Mouse (Mus musculus): ENCODE results near the gene Car3. TPM values are rescaled to one million over a fixed set of nuclear protein-coding genes. Genes with fewer than 3 reads are reported as not detected.

Car3 gene
- polyA plus RNA-seq, 1 experiment from 2014 or later: 27.4 TPM

DNA sequence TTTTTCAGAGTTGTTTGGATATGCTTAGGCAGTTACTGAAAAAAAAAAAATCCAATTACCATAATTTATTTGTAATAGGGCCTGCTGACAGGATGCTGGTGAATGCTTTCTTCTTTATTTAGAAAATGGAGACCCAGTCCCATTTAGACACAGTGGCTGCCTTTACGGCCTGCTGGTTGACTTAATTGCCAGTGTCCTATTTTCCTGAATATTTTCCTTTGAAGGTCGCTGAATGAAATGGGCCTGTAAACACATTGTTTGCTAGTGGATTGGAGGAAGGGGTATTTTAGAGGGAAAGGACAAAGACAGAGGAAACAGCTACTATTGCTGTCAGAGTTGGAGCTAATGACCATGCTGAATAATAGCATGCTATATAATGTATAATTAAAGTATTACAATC lies 25.2 kb downstream of the Car3 start:
- peak overlapping the region; percentile 24 for H3K4me3 ChIP-seq
- H3K9ac ChIP-seq: no peak overlapping the region
- no peaks in the 10 kb centered on the region for H3K36me3 ChIP-seq
- no peak overlapping the region for H3K4me2 ChIP-seq
- ATAC-seq (ENCODE audit: insufficient number of reproducible peaks, low FRiP score): no peak
- H3K27ac ChIP-seq (ENCODE audit: poor library complexity, severe bottlenecking): no peak overlapping the region
- peaks cover 6% of the 10 kb centered on the region for H3K4me1 ChIP-seq (replicated peaks)
- 84% methylated on average over 2 of the region's 2 CpGs for WGBS
- no peaks in the 10 kb centered on the region for H3K27me3 ChIP-seq (replicated peaks)
- H3K9me3 ChIP-seq (replicated peaks): no peaks in the 10 kb centered on the region

DNA sequence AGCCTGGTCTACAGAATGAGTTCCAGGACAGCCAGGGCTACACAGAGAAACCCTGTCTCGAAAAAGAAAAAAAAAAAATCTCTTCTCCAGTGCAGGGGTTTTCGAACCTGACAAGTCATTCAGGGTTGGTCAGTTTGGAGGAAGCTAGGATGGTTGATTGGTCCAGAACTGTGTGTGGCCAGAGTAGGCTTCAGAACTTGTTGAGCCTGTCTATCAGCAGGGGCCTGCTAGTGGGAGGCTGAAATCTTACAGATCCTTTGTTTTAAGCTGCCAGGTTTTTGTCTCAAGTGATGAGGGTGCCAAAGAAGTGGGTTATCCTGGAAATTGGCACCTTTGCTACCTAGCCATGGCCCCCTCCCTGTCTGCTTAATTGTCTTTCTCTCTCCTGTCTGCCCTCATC lies 25.8 kb downstream of the Car3 start:
- H3K9ac ChIP-seq: no peak overlapping the region
- peak overlapping the region; percentile 11; the same call in 1 of the 2 replicates for H3K4me2 ChIP-seq
- 56% methylated on average over 2 of the region's 2 CpGs for WGBS
- peaks cover 6% of the 10 kb centered on the region for H3K4me1 ChIP-seq (replicated peaks)
- H3K27me3 ChIP-seq (replicated peaks): no peaks in the 10 kb centered on the region
- H3K4me3 ChIP-seq: peak overlapping the region; percentile 24; the same call in 1 of the 2 replicates
- H3K36me3 ChIP-seq: no peaks in the 10 kb centered on the region
- ATAC-seq (ENCODE audit: insufficient number of reproducible peaks, low FRiP score): no peak
- no peaks in the 10 kb centered on the region for H3K9me3 ChIP-seq (replicated peaks)
- peak overlapping the region; percentile 58; the same call in 1 of the 2 replicates for H3K27ac ChIP-seq (ENCODE audit: poor library complexity, severe bottlenecking)

DNA sequence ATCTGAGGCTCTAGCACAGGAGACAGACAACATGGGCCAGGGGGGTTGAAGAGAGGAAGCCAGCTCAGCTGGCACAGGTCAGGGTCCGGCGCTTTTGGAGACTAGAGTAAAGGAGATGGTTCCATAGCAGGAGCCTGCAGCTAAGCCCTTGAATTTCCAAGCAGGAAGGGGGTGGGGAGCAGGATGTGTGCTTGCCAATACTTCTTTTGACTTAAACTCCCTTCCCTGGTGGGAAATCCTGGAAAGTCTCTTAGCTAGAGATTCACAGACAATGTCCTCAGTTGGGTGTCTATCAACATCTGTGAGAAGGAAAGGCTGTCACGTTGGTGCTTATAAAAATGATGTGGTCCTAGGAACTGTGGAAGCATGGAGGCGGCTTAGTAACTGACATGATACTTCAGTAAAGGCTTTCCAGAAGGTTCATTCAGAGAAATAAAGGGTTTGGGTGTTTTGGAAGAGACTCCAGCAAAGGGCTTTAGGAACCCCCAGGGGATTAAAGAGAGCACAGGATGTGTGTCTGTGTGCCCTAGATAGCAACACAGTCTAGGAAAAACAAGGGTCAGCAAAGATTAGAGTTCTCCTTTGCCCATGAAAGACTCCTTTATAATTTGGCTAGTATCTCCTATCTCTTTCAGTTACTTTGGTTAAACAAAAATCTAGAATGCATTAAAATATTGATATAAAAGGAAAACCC lies 26.6 kb downstream of the Car3 start:
- peak overlapping the region; percentile 50; the same call in 1 of the 2 replicates for H3K9ac ChIP-seq
- H3K27me3 ChIP-seq (replicated peaks): no peaks in the 10 kb centered on the region
- ATAC-seq (ENCODE audit: insufficient number of reproducible peaks, low FRiP score): no peak
- 34% methylated on average over 4 of the region's 4 CpGs for WGBS
- peaks cover 6% of the 10 kb centered on the region for H3K4me1 ChIP-seq (replicated peaks)
- H3K4me3 ChIP-seq: peak overlapping the region; percentile 22
- H3K4me2 ChIP-seq: peak overlapping the region; percentile 11
- no peaks in the 10 kb centered on the region for H3K36me3 ChIP-seq
- H3K9me3 ChIP-seq (replicated peaks): no peaks in the 10 kb centered on the region
- peak overlapping the region; percentile 58 for H3K27ac ChIP-seq (ENCODE audit: poor library complexity, severe bottlenecking)

DNA sequence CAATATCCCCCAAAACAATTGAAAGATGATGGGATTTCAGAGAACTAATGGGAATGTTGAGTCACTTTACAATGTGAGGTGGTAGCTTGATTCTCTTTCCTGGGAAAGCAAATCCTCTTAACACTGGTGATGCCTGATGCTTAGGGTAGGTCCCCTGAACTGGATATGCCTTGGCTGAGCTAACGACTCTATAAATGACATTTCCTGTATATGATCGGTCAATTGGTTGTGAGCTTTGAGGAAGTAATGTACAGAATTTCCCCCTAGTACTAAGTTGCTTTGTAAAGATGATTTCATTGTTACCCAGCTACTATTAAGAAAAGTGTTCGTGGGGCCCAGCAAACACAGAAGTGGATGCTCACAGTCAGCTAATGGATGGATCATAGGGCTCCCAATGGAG lies 29.7 kb downstream of the Car3 start:
- no peak for ATAC-seq (ENCODE audit: insufficient number of reproducible peaks, low FRiP score)
- WGBS: 87% methylated on average over 3 of the region's 3 CpGs
- Histone ChIP-seq H3K4me1 (replicated peaks) (peaks cover 6% of the 10 kb centered on the region), H3K4me3 (no peak overlapping the region), H3K27ac (ENCODE audit: poor library complexity, severe bottlenecking) (no peak overlapping the region), H3K36me3 (no peaks in the 10 kb centered on the region; the same call in 1 of the 2 replicates), H3K27me3 (replicated peaks) (no peaks in the 10 kb centered on the region), H3K4me2 (no peak overlapping the region), H3K9ac (no peak overlapping the region), H3K9me3 (replicated peaks) (no peaks in the 10 kb centered on the region)

DNA sequence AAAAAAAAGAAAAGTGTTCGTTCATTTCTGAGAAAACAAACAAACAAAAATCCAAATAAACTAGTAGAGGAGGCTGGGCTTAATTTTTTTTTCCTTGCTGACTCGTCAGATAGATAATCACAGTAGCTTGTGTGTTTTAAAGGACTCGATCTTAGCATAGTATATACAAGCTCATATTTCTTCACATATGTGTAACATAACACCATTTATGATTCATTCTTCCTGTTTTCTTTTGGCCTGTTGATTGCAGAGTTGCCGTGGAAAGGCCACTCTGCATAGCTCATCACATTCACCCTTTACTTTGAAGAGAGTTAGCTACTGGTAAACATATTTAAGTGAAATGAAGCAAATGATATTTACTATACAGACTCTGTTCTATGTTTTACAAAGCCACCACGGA lies 30.4 kb downstream of the Car3 start:
- Histone ChIP-seq H3K4me3 (no peak overlapping the region), H3K36me3 (no peaks in the 10 kb centered on the region; the same call in 1 of the 2 replicates), H3K27me3 (replicated peaks) (no peaks in the 10 kb centered on the region), H3K27ac (ENCODE audit: poor library complexity, severe bottlenecking) (no peak overlapping the region), H3K4me2 (no peak overlapping the region), H3K9ac (no peak overlapping the region), H3K4me1 (replicated peaks) (peaks cover 6% of the 10 kb centered on the region), H3K9me3 (replicated peaks) (no peaks in the 10 kb centered on the region)
- no peak for ATAC-seq (ENCODE audit: insufficient number of reproducible peaks, low FRiP score)
- WGBS: 70% methylated on average over 5 of the region's 5 CpGs

DNA sequence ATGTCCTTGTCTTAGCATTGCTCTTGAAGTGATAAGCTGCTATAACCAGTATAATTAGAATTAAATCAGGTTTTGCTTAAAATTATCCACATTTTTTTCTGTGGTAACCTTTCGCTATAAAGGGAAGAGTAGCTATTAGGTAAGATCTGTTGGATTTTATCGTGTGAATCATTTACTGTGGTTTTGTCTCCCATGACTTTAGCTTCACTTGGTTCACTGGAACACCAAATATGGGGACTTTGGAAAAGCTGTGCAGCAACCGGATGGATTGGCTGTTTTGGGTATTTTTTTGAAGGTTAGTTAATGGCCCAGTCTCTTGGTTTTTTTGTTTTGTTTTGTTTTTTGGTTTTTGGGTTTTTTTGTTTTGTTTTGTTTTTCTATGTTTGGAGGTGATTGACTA lies 32.0 kb downstream of the Car3 start:
- H3K4me3 ChIP-seq: no peak overlapping the region

DNA sequence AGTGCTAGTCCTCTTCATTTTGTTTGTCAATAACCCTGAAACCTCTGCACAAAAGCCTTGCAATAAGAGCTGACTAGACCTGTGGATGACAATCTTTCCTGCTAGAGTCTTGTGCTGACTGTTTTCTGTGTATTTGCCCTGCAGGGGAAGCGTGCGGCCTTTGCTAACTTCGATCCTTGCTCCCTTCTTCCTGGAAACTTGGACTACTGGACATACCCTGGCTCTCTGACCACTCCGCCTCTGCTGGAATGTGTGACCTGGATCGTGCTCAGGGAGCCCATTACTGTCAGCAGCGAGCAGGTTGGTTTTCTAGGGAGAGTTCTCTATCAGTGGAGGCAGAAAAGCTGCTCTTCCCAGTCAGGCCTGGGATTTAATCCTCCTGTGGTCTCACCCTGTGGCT lies 34.5 kb downstream of the Car3 start:
- 64% methylated on average over 6 of the region's 6 CpGs for WGBS

More for the DNA sequence above, 32.0 kb downstream of the Car3 start:
- Histone ChIP-seq H3K27ac (ENCODE audit: poor library complexity, severe bottlenecking) (no peak overlapping the region), H3K27me3 (replicated peaks) (no peaks in the 10 kb centered on the region), H3K4me1 (replicated peaks) (no peaks in the 10 kb centered on the region), H3K9ac (no peak overlapping the region), H3K36me3 (peaks cover 5% of the 10 kb centered on the region), H3K9me3 (replicated peaks) (no peaks in the 10 kb centered on the region), H3K4me2 (no peak overlapping the region)
- WGBS: 94% methylated on average over 3 of the region's 3 CpGs
- ATAC-seq (ENCODE audit: insufficient number of reproducible peaks, low FRiP score): no peak

DNA sequence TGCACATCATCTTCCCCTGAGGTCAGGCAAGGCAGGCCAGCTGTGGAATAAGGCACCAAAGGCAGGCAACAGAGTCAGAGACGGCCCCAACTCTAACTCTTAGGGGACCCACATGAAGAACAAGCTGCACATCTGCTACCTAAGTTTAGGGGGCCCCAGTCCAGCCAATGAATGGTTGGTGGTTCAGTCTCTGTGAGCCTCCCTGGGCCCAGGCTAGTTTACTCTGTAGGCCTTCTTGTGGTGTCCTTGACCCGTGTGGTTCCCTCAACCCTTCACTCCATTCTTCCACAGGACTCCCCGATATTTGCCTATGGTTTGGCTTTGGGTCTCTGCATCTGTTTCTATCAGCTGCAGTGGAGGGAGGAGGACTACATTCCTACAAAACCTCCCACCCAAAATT lies 40.1 kb downstream of the Car3 start:
- Histone ChIP-seq H3K4me2 (no peak overlapping the region), H3K9me3 (replicated peaks) (no peaks in the 10 kb centered on the region), H3K4me1 (replicated peaks) (0 out of 2 replicates have a peak, but pooled peaks cover 3% of the 10 kb centered on the region), H3K36me3 (peaks cover 24% of the 10 kb centered on the region), H3K4me3 (no peak overlapping the region), H3K27ac (ENCODE audit: poor library complexity, severe bottlenecking) (no peak overlapping the region), H3K27me3 (replicated peaks) (no peaks in the 10 kb centered on the region), H3K9ac (no peak overlapping the region)
- 94% methylated on average over 3 of the region's 3 CpGs for WGBS
- no peak for ATAC-seq (ENCODE audit: insufficient number of reproducible peaks, low FRiP score)

More for the DNA sequence above, 34.5 kb downstream of the Car3 start:
- Histone ChIP-seq H3K27ac (ENCODE audit: poor library complexity, severe bottlenecking) (no peak overlapping the region), H3K4me2 (no peak overlapping the region), H3K36me3 (peaks cover 19% of the 10 kb centered on the region), H3K4me3 (no peak overlapping the region), H3K27me3 (replicated peaks) (no peaks in the 10 kb centered on the region), H3K9me3 (replicated peaks) (no peaks in the 10 kb centered on the region), H3K9ac (no peak overlapping the region), H3K4me1 (replicated peaks) (no peaks in the 10 kb centered on the region)
- ATAC-seq (ENCODE audit: insufficient number of reproducible peaks, low FRiP score): no peak

DNA sequence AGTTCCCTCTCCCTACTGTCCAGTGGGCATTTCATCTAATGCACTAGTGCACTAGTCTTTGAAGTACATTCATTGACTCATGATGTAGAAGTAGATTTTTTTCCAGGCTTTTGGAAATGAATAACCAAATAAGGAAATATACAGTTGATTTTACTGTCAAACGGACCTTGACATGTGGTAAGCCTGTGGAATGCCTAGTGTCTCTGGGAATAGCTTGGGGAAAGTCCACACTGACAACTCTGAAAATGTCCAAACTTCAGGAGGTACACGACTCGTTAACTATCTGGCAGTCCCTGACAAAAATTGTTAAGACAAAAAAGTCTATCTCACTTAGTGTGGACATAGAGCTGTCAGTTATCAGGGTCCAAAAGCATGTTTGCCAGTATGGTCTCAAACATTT lies 40.9 kb downstream of the Car3 start:
- H3K9me3 ChIP-seq (replicated peaks): no peaks in the 10 kb centered on the region
- ATAC-seq (ENCODE audit: insufficient number of reproducible peaks, low FRiP score): no peak
- no peak overlapping the region for H3K4me2 ChIP-seq
- H3K27me3 ChIP-seq (replicated peaks): no peaks in the 10 kb centered on the region
- no peak overlapping the region for H3K4me3 ChIP-seq
- 0 out of 2 replicates have a peak, but pooled peaks cover 3% of the 10 kb centered on the region for H3K4me1 ChIP-seq (replicated peaks)
- H3K27ac ChIP-seq (ENCODE audit: poor library complexity, severe bottlenecking): no peak overlapping the region
- H3K36me3 ChIP-seq: peaks cover 24% of the 10 kb centered on the region
- no peak overlapping the region for H3K9ac ChIP-seq
- WGBS: 62% methylated on average over 3 of the region's 3 CpGs

DNA sequence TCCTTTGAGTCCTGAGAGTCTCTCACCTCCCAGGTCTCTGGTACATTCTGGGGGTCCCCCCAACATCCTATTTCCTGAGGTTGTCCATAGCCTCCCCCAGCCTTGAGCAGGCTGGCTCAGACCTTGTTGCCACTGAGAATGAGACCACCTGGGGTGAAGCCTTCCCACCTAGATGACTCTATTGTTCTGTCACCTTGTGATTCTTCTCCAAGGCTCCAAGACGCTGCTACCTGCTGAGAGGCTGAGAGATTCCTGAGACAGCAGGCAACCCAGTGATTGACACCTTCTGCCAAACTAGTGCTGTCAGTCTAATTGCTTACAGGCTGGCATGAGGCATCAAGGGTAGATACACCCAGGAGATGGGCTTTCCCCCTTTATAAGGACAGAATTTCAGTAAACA lies 44.0 kb downstream of the Car3 start:
- no peaks in the 10 kb centered on the region for H3K9me3 ChIP-seq (replicated peaks)
- ATAC-seq (ENCODE audit: insufficient number of reproducible peaks, low FRiP score): no peak
- H3K36me3 ChIP-seq: peaks cover 6% of the 10 kb centered on the region; the same call in 1 of the 2 replicates
- no peak overlapping the region for H3K4me2 ChIP-seq
- H3K27me3 ChIP-seq (replicated peaks): no peaks in the 10 kb centered on the region
- WGBS: 19% methylated on average over 1 of the region's 1 CpGs
- no peak overlapping the region for H3K27ac ChIP-seq (ENCODE audit: poor library complexity, severe bottlenecking)
- no peak overlapping the region for H3K4me3 ChIP-seq
- H3K9ac ChIP-seq: no peak overlapping the region
- 0 out of 2 replicates have a peak, but pooled peaks cover 3% of the 10 kb centered on the region for H3K4me1 ChIP-seq (replicated peaks)

DNA sequence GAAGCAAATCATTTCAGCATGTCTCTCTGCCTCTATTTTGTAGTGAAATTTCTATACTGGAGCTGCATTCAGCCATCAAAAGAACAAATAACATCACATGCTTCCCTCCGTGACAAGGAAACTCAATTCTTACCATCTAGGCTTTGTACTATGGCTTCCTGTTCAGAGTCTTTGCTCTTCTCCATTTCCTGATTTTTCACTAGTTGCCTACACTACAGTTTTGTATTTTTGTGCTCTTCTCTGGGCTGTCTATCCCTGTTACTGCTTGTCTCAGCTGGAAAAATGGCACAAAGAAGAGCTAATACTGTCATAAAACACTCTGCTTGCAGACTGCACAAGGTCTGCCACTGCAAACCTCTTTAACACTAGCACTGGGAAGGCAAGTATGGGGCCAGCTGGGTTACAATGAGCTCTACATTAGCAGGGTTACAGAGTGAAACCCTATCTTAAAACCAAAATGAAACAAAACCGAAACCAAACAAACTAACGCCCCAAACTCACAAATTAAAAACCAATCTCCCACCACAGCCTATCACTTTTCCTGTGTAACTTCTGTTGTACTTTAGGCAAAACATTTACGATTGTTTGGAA lies 48.8 kb downstream of the Car3 start:
- no peak for ATAC-seq (ENCODE audit: insufficient number of reproducible peaks, low FRiP score)

More for the DNA sequence above, 48.8 kb downstream of the Car3 start:
- no peak overlapping the region for H3K27ac ChIP-seq (ENCODE audit: poor library complexity, severe bottlenecking)
- no peaks in the 10 kb centered on the region for H3K9me3 ChIP-seq (replicated peaks)
- no peaks in the 10 kb centered on the region for H3K36me3 ChIP-seq
- no peak overlapping the region for H3K4me3 ChIP-seq
- H3K9ac ChIP-seq: no peak overlapping the region
- no peak overlapping the region for H3K4me2 ChIP-seq
- H3K4me1 ChIP-seq (replicated peaks): no peaks in the 10 kb centered on the region
- 77% methylated on average over 4 of the region's 4 CpGs for WGBS
- H3K27me3 ChIP-seq (replicated peaks): no peaks in the 10 kb centered on the region
